Mouse (Mus musculus): Measurements from ENCODE around the gene Vps29. TPM values are rescaled to one million over a fixed set of nuclear protein-coding genes. Genes with fewer than 3 reads are reported as not detected.

Vps29 gene
- polyA plus RNA-seq, 1 experiment: 139 TPM

GRCm38 (mm10) chr5:122414351-122414750 is 60.2 kb downstream of the Vps29 start:
- TF ChIP-seq E2F4 (IDR thresholded peaks at IDR 0.05; ENCODE audit: insufficient read depth) (no peak), MYOG (IDR thresholded peaks at IDR 0.05; ENCODE audit: control insufficient read depth in 1 of 3, insufficient read depth in 1 of 3, insufficient read length in 2 of 3, low read depth in 2 of 3) (no peak), CEBPB (IDR thresholded peaks at IDR 0.05; ENCODE audit: insufficient read depth, poor library complexity, severe bottlenecking) (no peak), USF1 (IDR thresholded peaks at IDR 0.05; ENCODE audit: low read depth) (no peak), TCF12 (IDR thresholded peaks at IDR 0.05; ENCODE audit: insufficient read depth, poor library complexity, severe bottlenecking) (no peak), MAX (IDR thresholded peaks at IDR 0.05; ENCODE audit: low read depth) (no peak), MYOD1 (IDR thresholded peaks at IDR 0.05; ENCODE audit: control insufficient read depth in 1 of 3, insufficient read length in 2 of 3, low read depth in 2 of 3) (no peak), POLR2AphosphoS2 (IDR thresholded peaks at IDR 0.05; ENCODE audit: insufficient read length, low read depth) (no peak), POLR2A (IDR thresholded peaks at IDR 0.05; ENCODE audit: insufficient read length, low read depth) (no peak), TCF3 (IDR thresholded peaks at IDR 0.05; ENCODE audit: insufficient read length, low read depth) (no peak), REST (IDR thresholded peaks at IDR 0.05; ENCODE audit: insufficient read depth, insufficient read length) (no peak), SRF (IDR thresholded peaks at IDR 0.05; ENCODE audit: control insufficient read depth, insufficient read length, low read depth) (no peak)
- Histone ChIP-seq H3K79me2 (ENCODE audit: control insufficient read depth, insufficient read depth) (no peaks in the 10 kb centered on the region), H3K27me3 (ENCODE audit: control insufficient read depth, insufficient read depth, insufficient read length) (no peaks in the 10 kb centered on the region), H3K4me3 (no peak overlapping the region), H3K4me2 (ENCODE audit: low read depth) (no peak overlapping the region), H3K36me3 (ENCODE audit: control insufficient read depth, insufficient read depth) (no peaks in the 10 kb centered on the region), H3ac (ENCODE audit: control insufficient read depth, insufficient read length) (no peak overlapping the region)

Other genes with a start within 250 kb of the Vps29 start
- not detected for gene Ccdc63, start 213.5 kb upstream of the Vps29 start, polyA plus RNA-seq (2012; fragmentation: generic; extraction: Trizol)
- gene Ppp1cc, start 196.1 kb upstream of the Vps29 start, polyA plus RNA-seq (2012; fragmentation: generic; extraction: Trizol): 136 TPM
- 0.08 TPM for gene Hvcn1, start 147.6 kb upstream of the Vps29 start, polyA plus RNA-seq (2012; fragmentation: generic; extraction: Trizol)
- 4.7 TPM for gene Tctn1, start 89.9 kb upstream of the Vps29 start, polyA plus RNA-seq (2012; fragmentation: generic; extraction: Trizol)
- gene Pptc7, start 70.0 kb upstream of the Vps29 start, polyA plus RNA-seq (2012; fragmentation: generic; extraction: Trizol): 6.2 TPM
- gene Rad9b, start 136 bp upstream of the Vps29 start, polyA plus RNA-seq (2012; fragmentation: generic; extraction: Trizol): 1.9 TPM
- gene Gpn3, start 17.5 kb downstream of the Vps29 start, polyA plus RNA-seq (2012; fragmentation: generic; extraction: Trizol): 18.9 TPM
- gene Fam216a, start 18.0 kb downstream of the Vps29 start, polyA plus RNA-seq (2012; fragmentation: generic; extraction: Trizol): 27.7 TPM
- gene Arpc3, start 37.5 kb downstream of the Vps29 start, polyA plus RNA-seq (2012; fragmentation: generic; extraction: Trizol): 217 TPM
- 62.7 TPM for gene Anapc7, start 67.3 kb downstream of the Vps29 start, polyA plus RNA-seq (2012; fragmentation: generic; extraction: Trizol)
- 295 TPM for gene Atp2a2, start 147.9 kb downstream of the Vps29 start, polyA plus RNA-seq (2012; fragmentation: generic; extraction: Trizol)